Mouse (Mus musculus): ENCODE data around the gene Tas2r134. TPM values are rescaled to one million over a fixed set of nuclear protein-coding genes. Genes with fewer than 3 reads are reported as not detected.

Tas2r134 gene
- polyA plus RNA-seq, 1 experiment = not detected

GRCm38 (mm10) chr2:51621931-51622330, 5.4 kb upstream of the Tas2r134 start:
- Histone ChIP-seq H3K4me1 (ENCODE audit: control insufficient read depth, insufficient read depth, low read length) (no peaks in the 10 kb centered on the region), H3K27me3 (replicated peaks; ENCODE audit: control insufficient read depth, insufficient read depth, low read length) (no peaks in the 10 kb centered on the region), H3K27ac (ENCODE audit: insufficient read depth, low read depth, low read length) (no peak overlapping the region), H3K36me3 (ENCODE audit: control insufficient read depth, insufficient read depth, low read length) (no peaks in the 10 kb centered on the region), H3K4me3 (ENCODE audit: insufficient read depth, low read depth, low read length) (no peak overlapping the region)
- no peak for DNase-seq
- 95% methylated on average over 2 of the region's 2 CpGs for WGBS
- TF ChIP-seq CTCF (conservative IDR thresholded peaks at IDR 0.05; ENCODE audit: insufficient read depth, insufficient read length, low read depth, low read length) (no peak), POLR2A (IDR thresholded peaks at IDR 0.05; ENCODE audit: low read depth, low read length) (no peak)

DNA sequence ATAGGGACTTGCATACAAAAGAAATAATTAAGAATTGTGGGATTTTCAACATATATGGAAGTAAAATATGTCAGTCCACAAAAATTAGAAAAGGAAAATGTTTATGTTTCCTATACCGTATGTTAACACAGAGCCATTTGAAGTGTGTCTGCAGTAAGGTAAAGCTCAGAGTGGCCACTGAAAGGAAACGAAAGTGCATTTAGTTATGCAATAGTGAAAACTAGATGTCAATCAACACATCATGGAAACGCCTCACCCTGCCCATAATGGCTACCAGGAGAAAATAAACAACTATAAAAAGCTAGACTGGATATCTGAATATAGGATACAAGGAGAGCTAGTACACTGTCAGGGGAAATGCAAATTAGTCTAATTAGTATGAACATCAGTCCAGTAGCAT, 1.3 kb upstream of the Tas2r134 start:
- DNase-seq = no peak
- no peaks in the 10 kb centered on the region for H3K36me3 ChIP-seq (ENCODE audit: control insufficient read depth, insufficient read depth, low read length)
- TF ChIP-seq POLR2A (IDR thresholded peaks at IDR 0.05; ENCODE audit: low read depth, low read length) (no peak), CTCF (conservative IDR thresholded peaks at IDR 0.05; ENCODE audit: insufficient read depth, insufficient read length, low read depth, low read length) (no peak)
- no peak overlapping the region for H3K27ac ChIP-seq (ENCODE audit: insufficient read depth, low read depth, low read length)
- H3K4me1 ChIP-seq (ENCODE audit: control insufficient read depth, insufficient read depth, low read length) = no peaks in the 10 kb centered on the region
- 82% methylated on average over 3 of the region's 3 CpGs for WGBS
- no peak overlapping the region for H3K4me3 ChIP-seq (ENCODE audit: insufficient read depth, low read depth, low read length)
- no peaks in the 10 kb centered on the region for H3K27me3 ChIP-seq (replicated peaks; ENCODE audit: control insufficient read depth, insufficient read depth, low read length)

DNA sequence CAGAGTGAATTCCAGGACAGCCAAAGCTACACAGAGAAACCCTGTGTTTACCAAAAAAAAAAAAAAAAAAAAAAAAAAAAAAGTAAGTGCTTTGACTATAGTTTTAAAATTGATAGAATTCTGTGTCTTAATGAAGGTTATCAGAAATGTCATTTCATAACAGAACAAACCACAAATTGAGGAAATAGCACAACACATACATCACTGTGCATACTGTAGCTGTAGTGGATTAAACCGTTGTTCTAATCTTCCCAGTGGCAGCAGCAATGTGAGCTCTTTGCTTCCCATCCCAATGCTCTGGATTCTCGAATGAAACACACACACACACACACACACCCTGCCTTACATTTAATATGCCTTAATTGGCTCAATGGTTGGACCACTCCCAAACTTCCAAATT, 4.1 kb downstream of the Tas2r134 start:
- TF ChIP-seq CTCF (conservative IDR thresholded peaks at IDR 0.05; ENCODE audit: insufficient read depth, insufficient read length, low read depth, low read length) (no peak), POLR2A (IDR thresholded peaks at IDR 0.05; ENCODE audit: low read depth, low read length) (no peak)
- H3K27me3 ChIP-seq (replicated peaks; ENCODE audit: control insufficient read depth, insufficient read depth, low read length) = no peaks in the 10 kb centered on the region
- WGBS = 82% methylated on average over 2 of the region's 2 CpGs

DNA sequence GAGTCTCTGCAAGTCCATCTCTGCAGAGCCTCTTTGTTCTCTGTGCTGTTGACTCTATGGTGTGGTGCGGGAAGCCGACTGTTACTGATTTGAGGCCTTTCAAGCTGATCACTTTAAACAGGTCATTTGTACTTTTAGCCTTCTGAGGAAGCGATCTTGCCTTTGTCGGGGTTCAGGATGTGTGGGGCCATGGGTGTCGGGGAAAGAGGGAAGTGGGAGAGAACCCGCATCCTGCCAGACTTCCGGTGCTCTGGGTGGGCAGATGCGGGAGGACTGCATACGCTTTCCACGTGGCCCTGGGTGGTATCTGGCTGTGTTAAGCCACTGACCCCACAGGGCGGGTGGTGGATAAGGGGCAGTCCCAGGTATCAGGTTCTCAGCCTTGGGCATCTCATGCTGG, 10.4 kb downstream of the Tas2r134 start:
- TF ChIP-seq CTCF (conservative IDR thresholded peaks at IDR 0.05; ENCODE audit: insufficient read depth, insufficient read length, low read depth, low read length) (no peak), POLR2A (IDR thresholded peaks at IDR 0.05; ENCODE audit: low read depth, low read length) (no peak)
- WGBS = 72% methylated on average over 11 of the region's 11 CpGs

More for the DNA sequence above, 4.1 kb downstream of the Tas2r134 start:
- no peaks in the 10 kb centered on the region for H3K36me3 ChIP-seq (ENCODE audit: control insufficient read depth, insufficient read depth, low read length)
- H3K4me1 ChIP-seq (ENCODE audit: control insufficient read depth, insufficient read depth, low read length) = no peaks in the 10 kb centered on the region
- H3K27ac ChIP-seq (ENCODE audit: insufficient read depth, low read depth, low read length) = no peak overlapping the region
- no peak for DNase-seq
- H3K4me3 ChIP-seq (ENCODE audit: insufficient read depth, low read depth, low read length) = no peak overlapping the region

GRCm38 (mm10) chr2:51641635-51642034, 14.3 kb downstream of the Tas2r134 start:
- TF ChIP-seq CTCF (conservative IDR thresholded peaks at IDR 0.05; ENCODE audit: insufficient read depth, insufficient read length, low read depth, low read length) = no peak
- no peak for TF ChIP-seq POLR2A (IDR thresholded peaks at IDR 0.05; ENCODE audit: low read depth, low read length)
- 91% methylated on average over 7 of the region's 7 CpGs for whole genome bisulfite sequencing
- no peaks in the 10 kb centered on the region for H3K4me1 ChIP-seq (ENCODE audit: control insufficient read depth, insufficient read depth, low read length)

More for the DNA sequence above, 10.4 kb downstream of the Tas2r134 start:
- Histone ChIP-seq H3K27me3 (replicated peaks; ENCODE audit: control insufficient read depth, insufficient read depth, low read length) (no peaks in the 10 kb centered on the region), H3K27ac (ENCODE audit: insufficient read depth, low read depth, low read length) (no peak overlapping the region), H3K36me3 (ENCODE audit: control insufficient read depth, insufficient read depth, low read length) (no peaks in the 10 kb centered on the region), H3K4me1 (ENCODE audit: control insufficient read depth, insufficient read depth, low read length) (no peaks in the 10 kb centered on the region), H3K4me3 (ENCODE audit: insufficient read depth, low read depth, low read length) (no peak overlapping the region)
- DNase-seq = no peak

DNA sequence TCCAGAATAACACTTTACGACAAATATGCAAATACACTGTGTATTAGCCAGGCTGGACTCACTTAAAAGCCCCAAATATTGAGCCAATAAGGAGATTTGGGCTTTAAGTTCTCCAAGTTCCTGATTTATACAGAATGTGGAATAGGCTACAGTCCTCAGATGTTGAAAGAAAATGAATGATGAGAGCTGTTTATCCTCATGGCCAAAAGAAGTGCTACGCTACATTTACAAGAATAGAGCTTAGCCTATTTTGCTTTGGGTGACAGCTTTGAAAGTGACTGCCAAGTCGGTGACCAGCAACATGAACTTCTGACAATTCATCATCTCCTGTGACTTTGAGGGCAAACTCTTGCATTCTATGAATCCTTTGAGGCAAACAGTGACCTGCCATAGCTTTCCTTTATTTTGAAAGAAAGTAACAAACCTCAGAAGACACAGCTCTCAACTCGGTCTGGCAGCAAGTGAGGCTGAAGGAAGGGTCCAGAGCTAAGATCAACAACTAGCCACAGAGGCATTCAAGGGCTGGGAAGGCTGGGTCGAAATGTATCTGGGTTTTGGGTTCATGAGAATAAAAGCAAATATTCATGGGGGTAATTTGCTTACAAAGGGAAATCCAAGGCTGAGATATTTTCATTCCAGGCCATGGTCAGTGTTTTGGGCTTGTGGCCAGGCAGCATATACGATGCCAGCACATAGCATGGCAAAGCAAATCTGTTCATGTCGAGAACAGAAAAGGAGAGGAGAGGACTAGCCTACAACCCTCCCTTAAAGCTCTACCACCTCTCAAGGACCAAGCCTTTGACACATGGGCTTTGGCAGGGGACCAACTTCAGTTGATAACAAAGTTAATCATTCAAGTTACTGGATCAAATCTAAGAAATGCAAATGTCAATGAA, 16.2 kb downstream of the Tas2r134 start:
- Histone ChIP-seq H3K4me3 (ENCODE audit: insufficient read depth, low read depth, low read length) (no peak overlapping the region), H3K27me3 (replicated peaks; ENCODE audit: control insufficient read depth, insufficient read depth, low read length) (no peaks in the 10 kb centered on the region), H3K36me3 (ENCODE audit: control insufficient read depth, insufficient read depth, low read length) (no peaks in the 10 kb centered on the region), H3K4me1 (ENCODE audit: control insufficient read depth, insufficient read depth, low read length) (no peaks in the 10 kb centered on the region), H3K27ac (ENCODE audit: insufficient read depth, low read depth, low read length) (no peak overlapping the region)
- DNase-seq = peak; percentile 37
- WGBS = 65% methylated on average over 7 of the region's 7 CpGs
- TF ChIP-seq CTCF (conservative IDR thresholded peaks at IDR 0.05; ENCODE audit: insufficient read depth, insufficient read length, low read depth, low read length) = no peak
- no peak for TF ChIP-seq POLR2A (IDR thresholded peaks at IDR 0.05; ENCODE audit: low read depth, low read length)

More at GRCm38 (mm10) chr2:51641635-51642034, 14.3 kb downstream of the Tas2r134 start:
- DNase-seq = no peak
- Histone ChIP-seq H3K36me3 (ENCODE audit: control insufficient read depth, insufficient read depth, low read length) (no peaks in the 10 kb centered on the region), H3K4me3 (ENCODE audit: insufficient read depth, low read depth, low read length) (no peak overlapping the region), H3K27ac (ENCODE audit: insufficient read depth, low read depth, low read length) (no peak overlapping the region), H3K27me3 (replicated peaks; ENCODE audit: control insufficient read depth, insufficient read depth, low read length) (no peaks in the 10 kb centered on the region)

- TF ChIP-seq POLR2A (IDR thresholded peaks at IDR 0.05; ENCODE audit: low read depth, low read length) (no peak), CTCF (conservative IDR thresholded peaks at IDR 0.05; ENCODE audit: insufficient read depth, insufficient read length, low read depth, low read length) (no peak)
- DNase-seq = no peak
- Histone ChIP-seq H3K4me1 (ENCODE audit: control insufficient read depth, insufficient read depth, low read length) (no peaks in the 10 kb centered on the region), H3K27me3 (replicated peaks; ENCODE audit: control insufficient read depth, insufficient read depth, low read length) (no peaks in the 10 kb centered on the region), H3K27ac (ENCODE audit: insufficient read depth, low read depth, low read length) (no peak overlapping the region), H3K36me3 (ENCODE audit: control insufficient read depth, insufficient read depth, low read length) (no peaks in the 10 kb centered on the region), H3K4me3 (ENCODE audit: insufficient read depth, low read depth, low read length) (no peak overlapping the region)
- WGBS = 81% methylated on average over 3 of the region's 3 CpGs
These were observed 20.7 kb downstream of the Tas2r134 start for GRCm38 (mm10) chr2:51647972-51648371.

Measured in kidney, adult 2 months (tissue).